Mouse (Mus musculus): ENCODE results near the gene Ankrd6. TPM values are rescaled to one million over a fixed set of nuclear protein-coding genes. Genes with fewer than 3 reads are reported as not detected.

The Ankrd6 gene
- polyA plus RNA-seq, 1 experiment from 2014 or later = 9.4 TPM

GRCm38 (mm10) chr4:32799966-32800576 lies 150.6 kb downstream of the Ankrd6 start, which contains the start of gene Lyrm2:
Lyrm2 (plus strand) TSS chr4:32800253.
- Histone ChIP-seq H3K36me3 (ENCODE audit: control insufficient read depth, insufficient read depth, low read length) (no peaks in the 10 kb centered on the region), H3K4me2 (ENCODE audit: low read depth, severe bottlenecking) (peak within 1 kb of the TSS; percentile 67), H3K4me3 (ENCODE audit: low read depth, low read length) (peak within 1 kb of the TSS; percentile 76), H3K27me3 (ENCODE audit: control insufficient read depth, insufficient read depth, low read length) (no peaks in the 10 kb centered on the region), H3K4me1 (ENCODE audit: control insufficient read depth, insufficient read depth, low read length) (peaks cover 4% of the 10 kb centered on the region; the same call in 1 of the 2 replicates), H3K9ac (ENCODE audit: low read length) (peak within 1 kb of the TSS; percentile 96), H3K9me3 (ENCODE audit: control insufficient read depth, low read length) (no peaks in the 10 kb centered on the region), H3K27ac (replicated peaks; ENCODE audit: low read depth, low read length) (peak within 1 kb of the TSS; percentile 100)
- under 1% methylated on average over 53 of the region's 53 CpGs for WGBS
- peak; percentile 90 for ATAC-seq (ENCODE audit: insufficient number of reproducible peaks, low FRiP score, low TSS enrichment, low read depth)
- DNase-seq (ENCODE audit: low spot score) = peak; percentile 91

GRCm38 (mm10) chr4:32798976-32799375 lies 151.7 kb downstream of the Ankrd6 start:
- Histone ChIP-seq H3K4me1 (ENCODE audit: control insufficient read depth, insufficient read depth, low read length) (peaks cover 4% of the 10 kb centered on the region; the same call in 1 of the 2 replicates), H3K27ac (replicated peaks; ENCODE audit: low read depth, low read length) (no peak overlapping the region), H3K4me3 (ENCODE audit: low read depth, low read length) (no peak overlapping the region), H3K36me3 (ENCODE audit: control insufficient read depth, insufficient read depth, low read length) (no peaks in the 10 kb centered on the region), H3K4me2 (ENCODE audit: low read depth, severe bottlenecking) (no peak overlapping the region), H3K9ac (ENCODE audit: low read length) (no peak overlapping the region), H3K27me3 (ENCODE audit: control insufficient read depth, insufficient read depth, low read length) (no peaks in the 10 kb centered on the region), H3K9me3 (ENCODE audit: control insufficient read depth, low read length) (no peaks in the 10 kb centered on the region)
- DNase-seq (ENCODE audit: low spot score) (no peak), ATAC-seq (ENCODE audit: insufficient number of reproducible peaks, low FRiP score, low TSS enrichment, low read depth) (no peak)
- 89% methylated on average over 4 of the region's 4 CpGs for WGBS

- no peaks in the 10 kb centered on the region for H3K36me3 ChIP-seq (ENCODE audit: control insufficient read depth, insufficient read depth, low read length)
- no peak overlapping the region for H3K27ac ChIP-seq (replicated peaks; ENCODE audit: low read depth, low read length)
- no peak for ATAC-seq (ENCODE audit: insufficient number of reproducible peaks, low FRiP score, low TSS enrichment, low read depth)
- no peak overlapping the region for H3K4me2 ChIP-seq (ENCODE audit: low read depth, severe bottlenecking)
- no peak overlapping the region for H3K9ac ChIP-seq (ENCODE audit: low read length)
- no peaks in the 10 kb centered on the region for H3K4me1 ChIP-seq (ENCODE audit: control insufficient read depth, insufficient read depth, low read length)
- DNase-seq (ENCODE audit: low spot score) = no peak
- H3K9me3 ChIP-seq (ENCODE audit: control insufficient read depth, low read length) = no peaks in the 10 kb centered on the region
- WGBS = 93% methylated on average over 4 of the region's 4 CpGs
- no peaks in the 10 kb centered on the region for H3K27me3 ChIP-seq (ENCODE audit: control insufficient read depth, insufficient read depth, low read length)
- no peak overlapping the region for H3K4me3 ChIP-seq (ENCODE audit: low read depth, low read length)
Measured at GRCm38 (mm10) chr4:32789020-32789419, 161.6 kb downstream of the Ankrd6 start.

GRCm38 (mm10) chr4:32787110-32787509 lies 163.5 kb downstream of the Ankrd6 start:
- Histone ChIP-seq H3K9me3 (ENCODE audit: control insufficient read depth, low read length) (no peaks in the 10 kb centered on the region), H3K9ac (ENCODE audit: low read length) (no peak overlapping the region), H3K4me3 (ENCODE audit: low read depth, low read length) (no peak overlapping the region), H3K4me1 (ENCODE audit: control insufficient read depth, insufficient read depth, low read length) (no peaks in the 10 kb centered on the region), H3K36me3 (ENCODE audit: control insufficient read depth, insufficient read depth, low read length) (no peaks in the 10 kb centered on the region), H3K4me2 (ENCODE audit: low read depth, severe bottlenecking) (no peak overlapping the region), H3K27ac (replicated peaks; ENCODE audit: low read depth, low read length) (no peak overlapping the region), H3K27me3 (ENCODE audit: control insufficient read depth, insufficient read depth, low read length) (no peaks in the 10 kb centered on the region)
- WGBS = 89% methylated on average over 1 of the region's 1 CpGs
- DNase-seq (ENCODE audit: low spot score) (no peak), ATAC-seq (ENCODE audit: insufficient number of reproducible peaks, low FRiP score, low TSS enrichment, low read depth) (no peak)

GRCm38 (mm10) chr4:32779996-32780395 lies 170.6 kb downstream of the Ankrd6 start:
- Histone ChIP-seq H3K9ac (ENCODE audit: low read length) (no peak overlapping the region), H3K4me3 (ENCODE audit: low read depth, low read length) (no peak overlapping the region), H3K4me1 (ENCODE audit: control insufficient read depth, insufficient read depth, low read length) (no peaks in the 10 kb centered on the region), H3K36me3 (ENCODE audit: control insufficient read depth, insufficient read depth, low read length) (no peaks in the 10 kb centered on the region; the same call in 1 of the 2 replicates), H3K27me3 (ENCODE audit: control insufficient read depth, insufficient read depth, low read length) (no peaks in the 10 kb centered on the region), H3K27ac (replicated peaks; ENCODE audit: low read depth, low read length) (no peak overlapping the region), H3K4me2 (ENCODE audit: low read depth, severe bottlenecking) (no peak overlapping the region), H3K9me3 (ENCODE audit: control insufficient read depth, low read length) (no peaks in the 10 kb centered on the region)
- no peak for DNase-seq (ENCODE audit: low spot score)
- WGBS = 95% methylated on average over 4 of the region's 4 CpGs
- no peak for ATAC-seq (ENCODE audit: insufficient number of reproducible peaks, low FRiP score, low TSS enrichment, low read depth)

- ATAC-seq (ENCODE audit: insufficient number of reproducible peaks, low FRiP score, low TSS enrichment, low read depth) (no peak), DNase-seq (ENCODE audit: low spot score) (no peak)
- 90% methylated on average over 7 of the region's 7 CpGs for WGBS
- Histone ChIP-seq H3K9ac (ENCODE audit: low read length) (no peak overlapping the region), H3K4me3 (ENCODE audit: low read depth, low read length) (no peak overlapping the region), H3K4me1 (ENCODE audit: control insufficient read depth, insufficient read depth, low read length) (no peaks in the 10 kb centered on the region), H3K4me2 (ENCODE audit: low read depth, severe bottlenecking) (no peak overlapping the region), H3K36me3 (ENCODE audit: control insufficient read depth, insufficient read depth, low read length) (peaks cover 19% of the 10 kb centered on the region; the same call in 1 of the 2 replicates), H3K27me3 (ENCODE audit: control insufficient read depth, insufficient read depth, low read length) (no peaks in the 10 kb centered on the region), H3K9me3 (ENCODE audit: control insufficient read depth, low read length) (no peaks in the 10 kb centered on the region), H3K27ac (replicated peaks; ENCODE audit: low read depth, low read length) (no peak overlapping the region)
Measured at GRCm38 (mm10) chr4:32770284-32770810, 180.3 kb downstream of the Ankrd6 start.

- H3K9me3 ChIP-seq (ENCODE audit: control insufficient read depth, low read length) = no peaks in the 10 kb centered on the region
- no peak overlapping the region for H3K4me3 ChIP-seq (ENCODE audit: low read depth, low read length)
- DNase-seq (ENCODE audit: low spot score) = no peak
- H3K27ac ChIP-seq (replicated peaks; ENCODE audit: low read depth, low read length) = no peak overlapping the region
- no peak overlapping the region for H3K4me2 ChIP-seq (ENCODE audit: low read depth, severe bottlenecking)
- H3K27me3 ChIP-seq (ENCODE audit: control insufficient read depth, insufficient read depth, low read length) = no peaks in the 10 kb centered on the region
- peaks cover 15% of the 10 kb centered on the region; the same call in 1 of the 2 replicates for H3K36me3 ChIP-seq (ENCODE audit: control insufficient read depth, insufficient read depth, low read length)
- H3K4me1 ChIP-seq (ENCODE audit: control insufficient read depth, insufficient read depth, low read length) = no peaks in the 10 kb centered on the region
- 93% methylated on average over 10 of the region's 10 CpGs for WGBS
- ATAC-seq (ENCODE audit: insufficient number of reproducible peaks, low FRiP score, low TSS enrichment, low read depth) = no peak
- H3K9ac ChIP-seq (ENCODE audit: low read length) = no peak overlapping the region
Measured at GRCm38 (mm10) chr4:32768046-32768445, 182.6 kb downstream of the Ankrd6 start.

- Histone ChIP-seq H3K36me3 (ENCODE audit: control insufficient read depth, insufficient read depth, low read length) (peaks cover 15% of the 10 kb centered on the region), H3K4me2 (ENCODE audit: low read depth, severe bottlenecking) (no peak overlapping the region), H3K9ac (ENCODE audit: low read length) (no peak overlapping the region), H3K4me3 (ENCODE audit: low read depth, low read length) (no peak overlapping the region), H3K4me1 (ENCODE audit: control insufficient read depth, insufficient read depth, low read length) (no peaks in the 10 kb centered on the region), H3K27me3 (ENCODE audit: control insufficient read depth, insufficient read depth, low read length) (no peaks in the 10 kb centered on the region), H3K27ac (replicated peaks; ENCODE audit: low read depth, low read length) (no peak overlapping the region), H3K9me3 (ENCODE audit: control insufficient read depth, low read length) (no peaks in the 10 kb centered on the region)
- ATAC-seq (ENCODE audit: insufficient number of reproducible peaks, low FRiP score, low TSS enrichment, low read depth) (no peak), DNase-seq (ENCODE audit: low spot score) (no peak)
- 97% methylated on average over 7 of the region's 7 CpGs for WGBS
Measured at GRCm38 (mm10) chr4:32767471-32767870, 183.2 kb downstream of the Ankrd6 start.

Measured in limb, embryonic 11.5 days (tissue).